Mouse (Mus musculus) bone marrow, adult 2 months (tissue): ENCODE results near the gene Dapp1.

ENCODE experiments used
- CTCF ChIP-seq: fragments of 200-500 bp; IDR thresholded peaks from 2 replicates; pipeline ENCODE4 v1.5.1; 2011; ENCODE audit warnings: low read length, control low read depth; ENCODE audit not compliant: control insufficient read depth, insufficient read depth
- POLR2A ChIP-seq: fragments of 200-500 bp; IDR thresholded peaks from 2 replicates; pipeline ENCODE4 v1.6.1; 2011; ENCODE audit warnings: low read depth, mild to moderate bottlenecking, control low read depth, low read length, borderline replicate concordance; ENCODE audit not compliant: control insufficient read depth

GRCm38 (mm10) chr3:137897685-137898084 lies 83.7 kb downstream of the Dapp1 start:
- TF ChIP-seq CTCF, result no peak
- TF ChIP-seq POLR2A, result no peak
